Mouse (Mus musculus) spleen, postnatal 0 days (tissue): ENCODE results near the gene Gm7534. TPM values are rescaled to one million over a fixed set of nuclear protein-coding genes. Genes with fewer than 3 reads are reported as not detected.

Experiments used
- polyA plus RNA-seq: library from polyadenylated mRNA; unstranded; fragments of >200 nt; fragmentation: Nextera tagmentation; extraction: Ambion mirVana; gene quantifications from 2 replicates; pipeline ENCODE4 v1.2.1, GENCODE M21; 2015

The Gm7534 gene
- polyA plus RNA-seq = not detected in 2 replicates

DNA sequence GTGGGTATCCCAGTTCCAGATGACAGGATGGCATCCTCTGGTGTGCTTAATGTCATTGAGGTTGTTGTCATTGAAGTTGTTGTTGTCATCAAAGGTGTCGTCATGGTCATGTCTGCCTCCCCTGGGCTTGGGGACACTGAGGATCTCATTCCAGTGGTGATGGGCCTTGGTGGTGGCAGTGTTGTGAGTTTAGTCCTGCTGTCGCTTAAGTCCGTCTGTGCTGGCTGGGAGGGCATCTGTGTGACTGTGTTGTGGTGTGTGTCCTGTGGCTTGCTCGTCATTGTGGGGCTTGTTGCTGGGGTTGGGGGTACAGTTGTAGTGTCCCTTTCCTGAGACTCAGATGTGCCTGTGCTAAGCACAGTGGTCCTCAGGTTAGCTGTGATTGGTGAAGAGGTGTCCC is at the start of gene Gm7534:
Gm7534 (minus strand) TSS at position 101 of the 400 bp plus-strand sequence.

DNA sequence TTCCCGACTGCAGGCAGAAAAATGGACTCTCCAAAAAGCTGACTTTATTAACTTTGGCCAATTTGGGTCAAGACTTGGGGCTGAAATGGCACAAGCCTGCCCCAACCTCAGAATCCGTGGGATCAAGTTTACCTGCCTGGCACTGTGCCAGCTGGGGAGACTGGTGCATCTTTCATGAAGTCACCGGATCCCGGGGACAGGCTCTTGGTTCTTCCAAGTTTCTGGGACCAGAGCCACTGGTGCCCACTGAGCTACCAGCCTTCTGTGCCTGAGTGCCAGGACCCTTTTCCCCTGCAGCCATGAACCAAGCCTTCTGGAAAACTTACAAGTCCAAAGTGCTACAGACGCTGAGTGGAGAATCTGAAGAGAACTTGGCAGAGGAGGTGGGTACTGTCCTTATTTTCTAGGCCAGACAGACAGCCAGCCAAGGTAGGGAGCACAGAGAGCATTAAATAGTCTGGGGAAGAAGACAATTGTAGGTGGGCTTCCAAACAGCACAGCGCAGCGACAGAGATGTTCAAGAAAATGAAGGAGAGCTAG is 44.0 kb upstream of the Gm7534 start, which contains the start of gene Gm30191:
Gm30191 (plus strand) TSS at position 217 of the 540 bp plus-strand sequence.

DNA sequence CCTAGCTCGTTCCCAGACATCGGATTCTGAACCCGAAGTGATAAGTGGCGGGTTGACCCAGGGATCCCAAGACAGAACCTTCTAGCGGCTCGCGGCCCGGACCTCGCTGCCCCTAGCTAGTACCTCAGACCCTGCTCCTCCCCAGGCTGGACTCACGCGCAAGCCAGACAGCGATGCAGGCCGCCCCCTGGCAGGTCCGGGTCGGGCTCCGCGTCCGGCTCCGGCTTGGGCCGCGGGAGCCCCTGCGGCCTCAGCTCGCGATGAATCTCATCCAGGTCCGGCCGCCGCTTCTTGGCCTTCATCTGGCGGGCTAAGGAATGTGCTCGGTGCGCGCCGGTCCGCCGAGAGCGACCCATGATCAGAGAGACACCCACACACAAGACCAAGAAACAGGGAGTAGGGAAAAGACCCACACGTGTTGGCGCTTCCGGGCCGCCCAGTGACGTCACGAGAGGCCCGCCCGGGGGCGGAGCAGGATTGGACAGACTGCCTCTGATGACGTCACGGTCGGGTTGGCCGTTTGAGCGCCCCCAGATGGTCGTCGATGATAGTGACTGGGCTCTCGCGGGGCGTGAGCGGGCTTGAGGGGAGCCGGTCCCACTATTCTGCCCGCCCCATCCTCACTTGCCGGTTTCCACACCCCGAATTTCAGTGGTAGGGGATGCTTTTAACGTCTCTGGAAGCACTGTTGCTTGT is 42.5 kb upstream of the Gm7534 start, which contains the start of gene Zfp593:
Zfp593 (minus strand) TSS at position 445 of the 696 bp plus-strand sequence.

DNA sequence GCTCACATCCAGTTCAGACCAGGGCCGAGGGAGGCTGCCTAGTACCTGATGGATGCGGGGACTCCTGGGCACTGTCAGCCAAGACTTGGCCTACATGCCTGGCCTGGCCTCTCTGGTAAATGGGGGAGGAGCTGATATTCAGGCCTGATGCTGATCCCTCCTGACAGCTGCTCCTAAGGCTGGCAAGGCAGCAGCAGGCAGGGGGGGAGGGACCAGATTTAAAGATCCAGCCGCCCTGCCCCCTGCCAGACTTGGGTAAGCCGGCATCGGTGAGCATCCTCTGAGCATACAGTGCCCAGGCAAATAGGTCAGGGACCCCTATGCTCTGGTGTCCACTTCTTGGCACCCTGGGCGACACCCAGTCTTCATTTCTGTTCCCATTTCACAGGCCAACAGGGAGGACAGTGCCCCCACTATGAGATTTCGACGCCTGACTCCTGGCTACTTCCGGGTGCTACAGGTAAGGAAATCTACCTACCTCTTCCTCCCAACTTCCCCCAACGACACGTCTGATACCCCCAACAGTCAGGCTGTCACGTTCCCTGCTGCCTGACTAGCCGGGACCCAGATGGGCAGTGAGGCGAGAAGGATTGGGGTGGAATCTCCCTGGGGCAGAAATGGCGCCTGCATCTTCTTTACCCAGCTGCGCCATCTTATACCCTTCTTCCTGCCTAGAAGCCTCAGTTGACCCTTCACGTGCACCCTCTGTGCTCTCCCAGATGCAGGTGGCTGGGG is 40.9 kb upstream of the Gm7534 start, which contains the start of gene E130218I03Rik:
E130218I03Rik (plus strand) TSS at position 147 of the 735 bp plus-strand sequence.

DNA sequence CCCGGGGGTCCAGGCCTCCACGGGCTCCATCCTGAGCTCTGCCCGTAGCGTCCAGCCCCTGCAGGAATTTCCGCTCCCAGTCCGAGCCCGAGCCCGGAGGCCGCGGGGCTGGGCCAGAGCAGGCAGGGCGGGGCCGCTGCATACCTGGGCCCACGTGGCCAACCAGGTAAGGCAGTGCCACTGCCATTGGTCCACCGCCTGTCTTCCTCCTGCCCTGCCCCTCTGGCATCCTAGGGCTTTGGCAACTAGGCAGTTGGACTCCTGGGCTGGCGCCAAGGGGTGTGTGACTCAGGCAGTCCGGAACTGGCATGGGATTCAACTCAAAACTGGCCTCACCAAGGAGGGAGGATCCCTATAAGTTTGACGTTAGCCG is 35.5 kb upstream of the Gm7534 start, which contains the start of gene Cnksr1:
Cnksr1 (minus strand) TSS at position 121 of the 373 bp plus-strand sequence.

DNA sequence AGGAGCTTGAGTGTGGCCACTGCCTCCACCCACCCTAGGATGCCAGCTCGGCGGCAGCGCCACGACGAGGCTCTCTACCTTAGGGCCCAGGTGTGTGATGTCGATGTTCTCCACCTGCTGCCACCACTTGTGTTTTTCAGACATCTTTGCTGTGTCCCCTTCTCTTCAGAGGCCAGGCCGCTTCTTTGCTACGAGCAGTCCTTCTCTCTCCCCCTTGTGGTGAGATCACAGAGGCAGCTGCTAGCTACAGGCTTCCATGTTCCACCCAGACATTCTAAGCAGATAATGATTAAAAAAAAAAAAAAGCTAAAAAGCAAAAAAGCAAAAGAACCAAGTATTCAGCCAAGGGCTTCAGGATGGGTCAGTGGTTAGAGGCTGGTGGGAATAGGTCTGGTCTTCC is 24.4 kb upstream of the Gm7534 start, which contains the start of gene Catsper4:
Catsper4 (minus strand) TSS at position 190 of the 400 bp plus-strand sequence.

Other genes with a start within 250 kb of the Gm7534 start
- gene Hmgn2, start 234.4 kb downstream of the Gm7534 start, polyA plus RNA-seq = 1,054 and 1,194 TPM in 2 replicates
- gene Dhdds, start 202.1 kb downstream of the Gm7534 start, polyA plus RNA-seq = 17.5 and 18.5 TPM in 2 replicates
- gene Lin28a, start 184.2 kb downstream of the Gm7534 start, polyA plus RNA-seq = 1.3 and 2.2 TPM in 2 replicates
- gene Zfp683, start 149.2 kb downstream of the Gm7534 start, polyA plus RNA-seq = 0.08 and 0.15 TPM in 2 replicates
- 1.9 TPM in 2 replicates for gene Crybg2, start 142.2 kb downstream of the Gm7534 start, polyA plus RNA-seq
- gene Cd52, start 107.9 kb downstream of the Gm7534 start, polyA plus RNA-seq = 274 and 378 TPM in 2 replicates
- gene Ubxn11, start 100.4 kb downstream of the Gm7534 start, polyA plus RNA-seq = 3.3 and 4.5 TPM in 2 replicates
- gene Sh3bgrl3, start 74.2 kb downstream of the Gm7534 start, polyA plus RNA-seq = 386 and 481 TPM in 2 replicates
- gene Cep85, start 15.9 kb downstream of the Gm7534 start, polyA plus RNA-seq = 113 and 118 TPM in 2 replicates
- not detected in 2 replicates for gene Catsper4, start 24.4 kb upstream of the Gm7534 start, polyA plus RNA-seq
- 0.16 TPM in 2 replicates for gene Cnksr1, start 35.4 kb upstream of the Gm7534 start, polyA plus RNA-seq
- 0.17 and 0.51 TPM in 2 replicates for gene E130218I03Rik, start 40.7 kb upstream of the Gm7534 start, polyA plus RNA-seq
- gene Zfp593, start 42.6 kb upstream of the Gm7534 start, polyA plus RNA-seq = 12.5 and 13.6 TPM in 2 replicates
- not detected in 2 replicates for gene Gm30191, start 43.9 kb upstream of the Gm7534 start, polyA plus RNA-seq
- 8.5 and 9.0 TPM in 2 replicates for gene Grrp1, start 51.1 kb upstream of the Gm7534 start, polyA plus RNA-seq
- gene Pdik1l, start 84.9 kb upstream of the Gm7534 start, polyA plus RNA-seq = 14.1 and 15.3 TPM in 2 replicates
- 0.41 and 0.76 TPM in 2 replicates for gene Trim63, start 112.1 kb upstream of the Gm7534 start, polyA plus RNA-seq
- gene Slc30a2, start 140.2 kb upstream of the Gm7534 start, polyA plus RNA-seq = 0.57 and 0.70 TPM in 2 replicates
- 0.38 and 0.48 TPM in 2 replicates for gene Extl1, start 180.8 kb upstream of the Gm7534 start, polyA plus RNA-seq
- 4.3 and 6.0 TPM in 2 replicates for gene Pafah2, start 193.3 kb upstream of the Gm7534 start, polyA plus RNA-seq